Mouse (Mus musculus): ENCODE measurements at regions not wholly inside any gene's neighbourhood (a gene's known extent, or its start where the extent isn't known, plus 50 kb on each side); places are given as distances from the start of the nearest gene placed in this dataset.

DNA sequence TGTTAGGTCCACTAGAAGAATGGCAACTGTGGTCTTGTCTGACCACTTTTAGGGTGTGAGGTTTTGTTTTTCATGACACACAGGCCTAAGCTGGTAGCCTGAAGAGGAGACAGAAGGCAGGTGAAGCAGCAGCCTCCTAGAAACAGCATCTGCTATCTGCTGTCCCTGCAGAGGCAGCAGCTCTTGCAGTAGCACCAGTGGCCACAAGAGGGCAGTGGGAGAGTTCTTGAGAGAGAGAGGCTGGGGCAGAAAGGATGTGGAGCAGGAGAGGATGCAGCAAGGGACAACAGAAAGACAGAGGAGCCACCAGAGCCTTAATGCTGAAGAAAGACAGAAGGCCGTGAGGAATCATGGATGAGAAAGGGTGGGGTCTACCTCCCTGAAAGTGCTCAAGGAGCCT, 88.1 kb upstream of the Usp51 start:
- peak in 1 of 2 experiments; percentile 0 for DNase-seq (ENCODE audit: low read depth in 2 of 2, low spot score in 2 of 2)

DNA sequence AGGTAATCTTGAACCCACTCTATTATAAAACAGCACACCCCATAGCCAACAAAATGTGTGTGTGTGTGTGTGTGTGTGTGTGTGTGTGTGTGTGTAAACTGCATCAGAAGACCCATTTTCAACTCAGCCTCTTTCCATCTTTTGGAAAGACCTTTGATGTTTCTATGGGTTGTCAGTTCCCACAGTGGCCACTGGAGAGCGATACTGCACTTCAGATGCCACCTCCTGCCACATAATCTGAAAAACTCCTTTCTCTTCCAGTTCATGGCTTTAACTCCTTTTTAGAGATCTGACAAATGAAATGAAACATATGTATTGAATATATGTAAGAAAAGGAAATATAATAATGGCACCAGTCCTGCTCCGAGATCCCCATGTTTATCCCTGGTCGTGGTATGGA, 79.3 kb upstream of the Usp51 start:
- no peak for DNase-seq (ENCODE audit: low read depth in 2 of 2, low spot score in 2 of 2)

DNA sequence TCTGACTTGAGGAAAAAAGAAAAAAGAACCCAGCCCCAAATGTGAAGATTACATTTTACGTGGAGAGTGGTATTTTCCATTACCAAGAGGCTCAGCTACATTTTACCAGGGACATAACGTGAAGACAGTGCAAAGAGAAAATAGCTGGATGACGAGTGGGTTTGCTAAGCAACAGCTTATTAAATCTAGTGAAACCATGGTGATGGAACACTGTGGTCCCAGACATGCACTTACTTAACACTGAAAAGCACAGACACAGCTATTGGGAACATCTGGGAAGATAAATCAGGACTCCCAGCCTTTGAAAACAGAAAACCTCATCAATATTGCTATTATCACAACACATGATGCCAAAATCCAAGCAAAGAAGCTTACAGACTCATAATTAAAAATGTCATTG, 60.1 kb upstream of the Usp51 start:
- no peak for DNase-seq (ENCODE audit: low read depth in 2 of 2, low spot score in 2 of 2)

Measured in CD8-positive naive resting alpha-beta T cell, adult 2 months (primary cell).